Mouse (Mus musculus): ENCODE results near the gene Vamp4.
A peak's percentile ranks its signal among the peaks of the same experiment; 100 is the strongest.
"Not testable (repeated sequence)": the region's sequence is repeated elsewhere in the genome, so short reads cannot be mapped to it uniquely, and the experiment has no call there.

Gene Vamp4

GRCm38 (mm10) chr1:162589443-162589842, 19.1 kb downstream of the Vamp4 start:
- no peak for DNase-seq (ENCODE audit: low spot score in 2 of 2)

- no peak for DNase-seq (ENCODE audit: low spot score in 2 of 2)
Measured at GRCm38 (mm10) chr1:162590415-162590997, 20.2 kb downstream of the Vamp4 start.

- DNase-seq (ENCODE audit: low spot score in 2 of 2) = no peak
Measured at GRCm38 (mm10) chr1:162597379-162598102, 27.2 kb downstream of the Vamp4 start.

GRCm38 (mm10) chr1:162599617-162600016, 29.3 kb downstream of the Vamp4 start:
- no peak for DNase-seq (ENCODE audit: low spot score in 2 of 2)

- DNase-seq (ENCODE audit: low spot score in 2 of 2) = no peak
Measured at GRCm38 (mm10) chr1:162601288-162601687, 31.0 kb downstream of the Vamp4 start.

GRCm38 (mm10) chr1:162608127-162608526, 37.8 kb downstream of the Vamp4 start:
- DNase-seq (ENCODE audit: low spot score in 2 of 2) = no peak

- DNase-seq (ENCODE audit: low spot score in 2 of 2) = no peak
Measured at GRCm38 (mm10) chr1:162609633-162610250, 39.4 kb downstream of the Vamp4 start.

GRCm38 (mm10) chr1:162611191-162611590, 40.9 kb downstream of the Vamp4 start:
- DNase-seq (ENCODE audit: low spot score in 2 of 2) = no peak

- DNase-seq (ENCODE audit: low spot score in 2 of 2) = peak; percentile 15 to 27
Measured at GRCm38 (mm10) chr1:162615511-162615910, 45.2 kb downstream of the Vamp4 start.

GRCm38 (mm10) chr1:162620487-162620886, 50.2 kb downstream of the Vamp4 start:
- no peak for DNase-seq (ENCODE audit: low spot score in 2 of 2)

GRCm38 (mm10) chr1:162623895-162624294, 53.6 kb downstream of the Vamp4 start:
- DNase-seq (ENCODE audit: low spot score in 2 of 2) = no peak

GRCm38 (mm10) chr1:162625229-162625628, 54.9 kb downstream of the Vamp4 start:
- DNase-seq (ENCODE audit: low spot score in 2 of 2) = peak; percentile 21 to 39

GRCm38 (mm10) chr1:162627821-162628220, 57.5 kb downstream of the Vamp4 start:
- DNase-seq (ENCODE audit: low spot score in 2 of 2) = not testable (repeated sequence)

- DNase-seq (ENCODE audit: low spot score in 2 of 2) = not testable (repeated sequence)
Measured at GRCm38 (mm10) chr1:162628326-162628725, 58.0 kb downstream of the Vamp4 start.

- DNase-seq (ENCODE audit: low spot score in 2 of 2) = not testable (repeated sequence)
Measured at GRCm38 (mm10) chr1:162635291-162635931, 65.1 kb downstream of the Vamp4 start.

GRCm38 (mm10) chr1:162636516-162636915, 66.2 kb downstream of the Vamp4 start:
- no peak for DNase-seq (ENCODE audit: low spot score in 2 of 2)

- no peak for DNase-seq (ENCODE audit: low spot score in 2 of 2)
Measured at GRCm38 (mm10) chr1:162638535-162638934, 68.2 kb downstream of the Vamp4 start.

GRCm38 (mm10) chr1:162639051-162639750, 68.9 kb downstream of the Vamp4 start, which contains the start of gene Myoc:
Myoc (plus strand) TSS chr1:162639155.
- no peak for DNase-seq (ENCODE audit: low spot score in 2 of 2)

GRCm38 (mm10) chr1:162639861-162640260, 69.5 kb downstream of the Vamp4 start:
- DNase-seq (ENCODE audit: low spot score in 2 of 2) = no peak

GRCm38 (mm10) chr1:162642591-162642990, 72.3 kb downstream of the Vamp4 start:
- DNase-seq (ENCODE audit: low spot score in 2 of 2) = no peak

GRCm38 (mm10) chr1:162643752-162644151, 73.4 kb downstream of the Vamp4 start:
- DNase-seq (ENCODE audit: low spot score in 2 of 2) = no peak
